Mouse (Mus musculus): ENCODE data around the gene Ptprn2. TPM values are rescaled to one million over a fixed set of nuclear protein-coding genes. Genes with fewer than 3 reads are reported as not detected.

Ptprn2 gene
- polyA plus RNA-seq, 1 experiment from 2014 or later: 1.2 TPM

GRCm38 (mm10) chr12:117092345-117093107, 607.0 kb downstream of the Ptprn2 start:
- Histone ChIP-seq H3K36me3 (ENCODE audit: control insufficient read depth, insufficient read depth) (no peaks in the 10 kb centered on the region), H3K27ac (ENCODE audit: low read depth, low read length) (no peak overlapping the region), H3K4me1 (replicated peaks; ENCODE audit: control insufficient read depth, insufficient read depth, low read length) (no peaks in the 10 kb centered on the region), H3K27me3 (replicated peaks; ENCODE audit: control insufficient read depth, insufficient read depth, low read length) (no peaks in the 10 kb centered on the region), H3K9me3 (ENCODE audit: control insufficient read depth) (no peaks in the 10 kb centered on the region), H3K9ac (ENCODE audit: low read depth, low read length) (no peak overlapping the region), H3K4me3 (ENCODE audit: low read depth, low read length) (no peak overlapping the region), H3K4me2 (replicated peaks; ENCODE audit: low read depth) (no peak overlapping the region)
- no peak for TF ChIP-seq CTCF (IDR thresholded peaks at IDR 0.05; ENCODE audit: low read depth)
- WGBS: 93% methylated on average over 4 of the region's 4 CpGs
- ATAC-seq: no peak

DNA sequence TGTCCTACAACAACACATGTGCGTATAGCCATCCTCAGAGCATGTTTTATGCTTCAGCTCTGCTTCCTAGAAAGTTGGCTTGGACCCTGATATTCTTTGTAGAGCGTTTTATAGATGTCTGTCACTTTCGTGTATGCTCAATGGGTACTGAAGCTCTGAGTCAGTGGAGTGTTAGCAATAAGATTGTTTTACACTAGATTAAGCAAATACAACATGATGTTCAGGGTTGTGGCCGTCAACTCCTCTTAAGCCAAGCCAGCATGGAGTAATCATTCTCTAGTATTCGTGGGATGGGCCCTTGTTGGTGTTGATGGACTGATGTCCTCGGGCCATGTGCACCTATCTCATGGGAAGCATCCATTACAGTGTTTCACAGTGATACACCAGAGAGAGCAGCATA, 610.4 kb downstream of the Ptprn2 start:
- 80% methylated on average over 6 of the region's 6 CpGs for WGBS
- no peaks in the 10 kb centered on the region for H3K4me1 ChIP-seq (replicated peaks; ENCODE audit: control insufficient read depth, insufficient read depth, low read length)
- H3K9ac ChIP-seq (ENCODE audit: low read depth, low read length): no peak overlapping the region
- no peaks in the 10 kb centered on the region for H3K27me3 ChIP-seq (replicated peaks; ENCODE audit: control insufficient read depth, insufficient read depth, low read length)
- H3K9me3 ChIP-seq (ENCODE audit: control insufficient read depth): no peaks in the 10 kb centered on the region
- TF ChIP-seq CTCF (IDR thresholded peaks at IDR 0.05; ENCODE audit: low read depth): no peak
- no peak for ATAC-seq
- H3K27ac ChIP-seq (ENCODE audit: low read depth, low read length): no peak overlapping the region
- no peak overlapping the region for H3K4me2 ChIP-seq (replicated peaks; ENCODE audit: low read depth)
- H3K36me3 ChIP-seq (ENCODE audit: control insufficient read depth, insufficient read depth): no peaks in the 10 kb centered on the region
- H3K4me3 ChIP-seq (ENCODE audit: low read depth, low read length): no peak overlapping the region

- Histone ChIP-seq H3K27ac (ENCODE audit: low read depth, low read length) (no peak overlapping the region), H3K9ac (ENCODE audit: low read depth, low read length) (no peak overlapping the region), H3K27me3 (replicated peaks; ENCODE audit: control insufficient read depth, insufficient read depth, low read length) (no peaks in the 10 kb centered on the region), H3K4me3 (ENCODE audit: low read depth, low read length) (no peak overlapping the region), H3K9me3 (ENCODE audit: control insufficient read depth) (no peaks in the 10 kb centered on the region), H3K36me3 (ENCODE audit: control insufficient read depth, insufficient read depth) (no peaks in the 10 kb centered on the region), H3K4me2 (replicated peaks; ENCODE audit: low read depth) (no peak overlapping the region), H3K4me1 (replicated peaks; ENCODE audit: control insufficient read depth, insufficient read depth, low read length) (no peaks in the 10 kb centered on the region)
- ATAC-seq: no peak
- no peak for TF ChIP-seq CTCF (IDR thresholded peaks at IDR 0.05; ENCODE audit: low read depth)
These were observed 612.8 kb downstream of the Ptprn2 start for GRCm38 (mm10) chr12:117098295-117098694.

GRCm38 (mm10) chr12:117106696-117107095, 621.2 kb downstream of the Ptprn2 start:
- H3K36me3 ChIP-seq (ENCODE audit: control insufficient read depth, insufficient read depth): no peaks in the 10 kb centered on the region
- no peak overlapping the region for H3K9ac ChIP-seq (ENCODE audit: low read depth, low read length)
- H3K4me1 ChIP-seq (replicated peaks; ENCODE audit: control insufficient read depth, insufficient read depth, low read length): no peaks in the 10 kb centered on the region
- H3K27me3 ChIP-seq (replicated peaks; ENCODE audit: control insufficient read depth, insufficient read depth, low read length): no peaks in the 10 kb centered on the region
- no peak overlapping the region for H3K4me3 ChIP-seq (ENCODE audit: low read depth, low read length)
- ATAC-seq: no peak
- no peak overlapping the region for H3K4me2 ChIP-seq (replicated peaks; ENCODE audit: low read depth)
- WGBS: 64% methylated on average over 4 of the region's 4 CpGs
- H3K27ac ChIP-seq (ENCODE audit: low read depth, low read length): no peak overlapping the region
- TF ChIP-seq CTCF (IDR thresholded peaks at IDR 0.05; ENCODE audit: low read depth): no peak
- no peaks in the 10 kb centered on the region for H3K9me3 ChIP-seq (ENCODE audit: control insufficient read depth)

DNA sequence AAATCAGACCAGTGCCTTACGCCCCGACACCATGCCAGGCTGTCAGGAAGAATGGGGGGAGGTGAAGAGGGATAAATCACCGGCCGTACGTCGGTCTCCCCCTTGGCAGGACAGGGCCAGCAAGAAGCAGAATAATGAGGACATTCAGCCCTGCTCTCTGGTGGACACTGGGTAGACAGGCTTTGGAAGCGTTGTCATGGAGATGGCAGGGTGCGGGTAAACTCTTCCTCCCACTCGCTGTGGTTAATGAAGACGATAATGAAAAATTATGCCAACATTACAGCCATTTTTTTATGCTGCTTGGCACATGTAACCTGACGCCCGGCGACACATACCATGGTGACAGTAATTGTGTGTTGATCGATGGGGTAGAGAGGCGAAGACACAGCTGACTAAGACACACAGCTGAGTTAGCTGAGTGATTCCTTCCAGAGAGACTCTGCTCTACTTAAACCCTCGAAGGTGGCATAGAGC, 621.7 kb downstream of the Ptprn2 start:
- 59% methylated on average over 16 of the region's 16 CpGs for WGBS
- H3K4me2 ChIP-seq (replicated peaks; ENCODE audit: low read depth): no peak overlapping the region
- H3K9ac ChIP-seq (ENCODE audit: low read depth, low read length): no peak overlapping the region

GRCm38 (mm10) chr12:117115254-117115865, 629.8 kb downstream of the Ptprn2 start:
- no peaks in the 10 kb centered on the region for H3K4me1 ChIP-seq (replicated peaks; ENCODE audit: control insufficient read depth, insufficient read depth, low read length)
- no peaks in the 10 kb centered on the region for H3K9me3 ChIP-seq (ENCODE audit: control insufficient read depth)
- WGBS: 66% methylated on average over 10 of the region's 10 CpGs
- H3K4me3 ChIP-seq (ENCODE audit: low read depth, low read length): no peak overlapping the region
- no peaks in the 10 kb centered on the region for H3K27me3 ChIP-seq (replicated peaks; ENCODE audit: control insufficient read depth, insufficient read depth, low read length)
- no peak for ATAC-seq
- no peak overlapping the region for H3K9ac ChIP-seq (ENCODE audit: low read depth, low read length)
- H3K4me2 ChIP-seq (replicated peaks; ENCODE audit: low read depth): no peak overlapping the region
- TF ChIP-seq CTCF (IDR thresholded peaks at IDR 0.05; ENCODE audit: low read depth): no peak
- no peaks in the 10 kb centered on the region for H3K36me3 ChIP-seq (ENCODE audit: control insufficient read depth, insufficient read depth)
- no peak overlapping the region for H3K27ac ChIP-seq (ENCODE audit: low read depth, low read length)

More for the DNA sequence above, 621.7 kb downstream of the Ptprn2 start:
- no peak for TF ChIP-seq CTCF (IDR thresholded peaks at IDR 0.05; ENCODE audit: low read depth)
- Histone ChIP-seq H3K9me3 (ENCODE audit: control insufficient read depth) (no peaks in the 10 kb centered on the region), H3K4me1 (replicated peaks; ENCODE audit: control insufficient read depth, insufficient read depth, low read length) (no peaks in the 10 kb centered on the region), H3K27me3 (replicated peaks; ENCODE audit: control insufficient read depth, insufficient read depth, low read length) (no peaks in the 10 kb centered on the region), H3K36me3 (ENCODE audit: control insufficient read depth, insufficient read depth) (no peaks in the 10 kb centered on the region), H3K4me3 (ENCODE audit: low read depth, low read length) (no peak overlapping the region), H3K27ac (ENCODE audit: low read depth, low read length) (no peak overlapping the region)
- no peak for ATAC-seq
